Mouse (Mus musculus) hindbrain, embryonic 16.5 days (tissue): ENCODE results near the gene Mrpl21. TPM values are rescaled to one million over a fixed set of nuclear protein-coding genes. Genes with fewer than 3 reads are reported as not detected.
A peak's percentile ranks its signal among the peaks of the same experiment; 100 is the strongest.

Experiments used
- ATAC-seq: fragments of 200-750 bp; cut with Nextera tagmentation; 2 replicates; pipeline ENCODE4 v1.8.0; 2017; ENCODE audit warnings: moderate TSS enrichment, moderate library complexity
- H3K27ac ChIP-seq: fragments of 300-500 bp; sonication (generic); 2 replicates; pipeline ENCODE4 v1.5.1; 2014; ENCODE audit warnings: low read depth, mild to moderate bottlenecking, control low read depth, low read length, moderate library complexity
- H3K27me3 ChIP-seq: fragments of 300-500 bp; sonication (generic); replicated peaks from 2 replicates; pipeline ENCODE4 v1.6.1; 2014; ENCODE audit warnings: low read length; ENCODE audit not compliant: control insufficient read depth, insufficient read depth
- H3K36me3 ChIP-seq: fragments of 300-500 bp; sonication (generic); 2 replicates; pipeline ENCODE4 v1.6.1; 2014; ENCODE audit warnings: mild to moderate bottlenecking, low read length, moderate library complexity, mixed read lengths; ENCODE audit not compliant: control insufficient read depth, insufficient read depth
- H3K4me1 ChIP-seq: fragments of 300-500 bp; sonication (generic); 2 replicates; pipeline ENCODE4 v1.6.1; 2014; ENCODE audit warnings: low read depth, low read length; ENCODE audit not compliant: control insufficient read depth, insufficient read depth
- H3K4me2 ChIP-seq: fragments of 300-500 bp; sonication (generic); 2 replicates; pipeline ENCODE4 v1.6.1; 2014; ENCODE audit warnings: mild to moderate bottlenecking, low read length, control low read depth, moderate library complexity
- H3K4me3 ChIP-seq: fragments of 300-500 bp; sonication (generic); 2 replicates; pipeline ENCODE4 v1.5.1; 2014; ENCODE audit warnings: mild to moderate bottlenecking, low read length, control low read depth, moderate library complexity
- H3K9ac ChIP-seq: fragments of 300-500 bp; sonication (generic); 2 replicates; pipeline ENCODE4 v1.6.1; 2014; ENCODE audit warnings: low read depth, mild to moderate bottlenecking, control low read depth, low read length, moderate library complexity
- H3K9me3 ChIP-seq: fragments of 300-500 bp; sonication (generic); 2 replicates; pipeline ENCODE4 v1.6.1; 2014; ENCODE audit warnings: mild to moderate bottlenecking, low read length, moderate library complexity; ENCODE audit not compliant: control insufficient read depth
- WGBS: fragments of 180-500 bp; shearing (Covaris S2); extraction: QIAGEN DNeasy Blood & Tissue Kit; methylation state at CpG from one replicate; pipeline ENCODE4 v1.1.7; 2014; 5-methylcytosine and 5-hydroxymethylcytosine counted together
- polyA plus RNA-seq: library from polyadenylated mRNA; unstranded; fragments of >200 nt; fragmentation: Nextera tagmentation; extraction: Ambion mirVana; gene quantifications from 2 replicates; pipeline ENCODE4 v1.2.1, GENCODE M21; 2015

Gene Mrpl21
- polyA plus RNA-seq, 1 experiment from 2014 or later = 97.4 TPM

GRCm38 (mm10) chr19:3292028-3292427 is 9.3 kb downstream of the Mrpl21 start:
- ATAC-seq = peak; percentile 73
- no peak overlapping the region for H3K27ac ChIP-seq
- no peaks in the 10 kb centered on the region for H3K27me3 ChIP-seq
- H3K4me1 ChIP-seq = no peaks in the 10 kb centered on the region
- 70% methylated on average over 2 of the region's 2 CpGs for WGBS
- H3K4me2 ChIP-seq = no peak overlapping the region
- no peaks in the 10 kb centered on the region for H3K9me3 ChIP-seq
- no peak overlapping the region for H3K4me3 ChIP-seq
- H3K9ac ChIP-seq = no peak overlapping the region
- peaks cover 27% of the 10 kb centered on the region for H3K36me3 ChIP-seq

- H3K9me3 ChIP-seq = no peaks in the 10 kb centered on the region
- peaks cover 27% of the 10 kb centered on the region for H3K36me3 ChIP-seq
- ATAC-seq = no peak
Measured at GRCm38 (mm10) chr19:3292993-3293392, 10.3 kb downstream of the Mrpl21 start.

GRCm38 (mm10) chr19:3295245-3295644 is 12.5 kb downstream of the Mrpl21 start:
- Histone ChIP-seq H3K36me3 (peaks cover 13% of the 10 kb centered on the region), H3K9ac (no peak overlapping the region), H3K4me2 (no peak overlapping the region), H3K27me3 (no peaks in the 10 kb centered on the region), H3K4me3 (no peak overlapping the region), H3K27ac (no peak overlapping the region), H3K4me1 (no peaks in the 10 kb centered on the region), H3K9me3 (no peaks in the 10 kb centered on the region)
- ATAC-seq = no peak
- WGBS = 87% methylated on average over 6 of the region's 6 CpGs

More at GRCm38 (mm10) chr19:3292993-3293392, 10.3 kb downstream of the Mrpl21 start:
- Histone ChIP-seq H3K4me1 (no peaks in the 10 kb centered on the region), H3K27me3 (no peaks in the 10 kb centered on the region), H3K4me2 (no peak overlapping the region), H3K27ac (no peak overlapping the region), H3K4me3 (no peak overlapping the region), H3K9ac (no peak overlapping the region)
- 96% methylated on average over 1 of the region's 1 CpGs for WGBS

GRCm38 (mm10) chr19:3297034-3297433 is 14.3 kb downstream of the Mrpl21 start:
- no peak for ATAC-seq
- Histone ChIP-seq H3K27me3 (no peaks in the 10 kb centered on the region), H3K4me1 (no peaks in the 10 kb centered on the region), H3K4me2 (no peak overlapping the region), H3K36me3 (peaks cover 7% of the 10 kb centered on the region), H3K27ac (no peak overlapping the region), H3K9me3 (no peaks in the 10 kb centered on the region), H3K4me3 (no peak overlapping the region), H3K9ac (no peak overlapping the region)

- no peak overlapping the region for H3K27ac ChIP-seq
- no peaks in the 10 kb centered on the region for H3K9me3 ChIP-seq
- peaks cover 4% of the 10 kb centered on the region for H3K36me3 ChIP-seq
- H3K4me3 ChIP-seq = no peak overlapping the region
- ATAC-seq = no peak
- WGBS = 91% methylated on average over 7 of the region's 7 CpGs
- H3K4me1 ChIP-seq = no peaks in the 10 kb centered on the region
- no peaks in the 10 kb centered on the region for H3K27me3 ChIP-seq
- no peak overlapping the region for H3K9ac ChIP-seq
- no peak overlapping the region for H3K4me2 ChIP-seq
Measured at GRCm38 (mm10) chr19:3297775-3298174, 15.1 kb downstream of the Mrpl21 start.

- no peaks in the 10 kb centered on the region for H3K4me1 ChIP-seq
- no peak overlapping the region for H3K9ac ChIP-seq
- 69% methylated on average over 4 of the region's 4 CpGs for WGBS
- H3K27ac ChIP-seq = no peak overlapping the region
- H3K4me3 ChIP-seq = no peak overlapping the region
- H3K36me3 ChIP-seq = no peaks in the 10 kb centered on the region
- no peak overlapping the region for H3K4me2 ChIP-seq
- H3K27me3 ChIP-seq = no peaks in the 10 kb centered on the region
- no peaks in the 10 kb centered on the region for H3K9me3 ChIP-seq
- no peak for ATAC-seq
Measured at GRCm38 (mm10) chr19:3304017-3304416, 21.3 kb downstream of the Mrpl21 start.

GRCm38 (mm10) chr19:3307175-3307949 is 24.7 kb downstream of the Mrpl21 start:
- no peak overlapping the region for H3K9ac ChIP-seq
- no peak overlapping the region for H3K4me2 ChIP-seq
- no peaks in the 10 kb centered on the region for H3K9me3 ChIP-seq
- no peak overlapping the region for H3K4me3 ChIP-seq
- H3K4me1 ChIP-seq = no peaks in the 10 kb centered on the region
- no peak for ATAC-seq
- H3K36me3 ChIP-seq = no peaks in the 10 kb centered on the region
- H3K27me3 ChIP-seq = no peaks in the 10 kb centered on the region
- H3K27ac ChIP-seq = no peak overlapping the region
- WGBS = 50% methylated on average over 16 of the region's 16 CpGs

GRCm38 (mm10) chr19:3319341-3319740 is 36.6 kb downstream of the Mrpl21 start:
- H3K27me3 ChIP-seq = peaks cover 8% of the 10 kb centered on the region; the same call in 1 of the 2 replicates
- H3K36me3 ChIP-seq = no peaks in the 10 kb centered on the region
- H3K4me2 ChIP-seq = no peak overlapping the region
- H3K4me3 ChIP-seq = no peak overlapping the region
- peaks cover 11% of the 10 kb centered on the region for H3K4me1 ChIP-seq
- no peak overlapping the region for H3K9ac ChIP-seq
- ATAC-seq = no peak
- 91% methylated on average over 2 of the region's 2 CpGs for WGBS
- no peak overlapping the region for H3K27ac ChIP-seq
- no peaks in the 10 kb centered on the region for H3K9me3 ChIP-seq

- peaks cover 17% of the 10 kb centered on the region for H3K4me1 ChIP-seq
- no peaks in the 10 kb centered on the region for H3K36me3 ChIP-seq
- H3K4me2 ChIP-seq = no peak overlapping the region
- H3K27ac ChIP-seq = no peak overlapping the region
- no peak overlapping the region for H3K4me3 ChIP-seq
- 81% methylated on average over 7 of the region's 7 CpGs for WGBS
- H3K9me3 ChIP-seq = no peaks in the 10 kb centered on the region
- H3K9ac ChIP-seq = no peak overlapping the region
- H3K27me3 ChIP-seq = peaks cover 8% of the 10 kb centered on the region; the same call in 1 of the 2 replicates
- ATAC-seq = no peak
Measured at GRCm38 (mm10) chr19:3320086-3320485, 37.4 kb downstream of the Mrpl21 start.
